Mouse (Mus musculus): ENCODE measurements around the gene Ulk4.

- TF ChIP-seq CTCF (IDR thresholded peaks at IDR 0.05; ENCODE audit: low read depth) (no peak), EP300 (IDR thresholded peaks at IDR 0.05; ENCODE audit: low read depth) (no peak)
Measured at GRCm38 (mm10) chr9:120959225-120959624, 317.8 kb downstream of the Ulk4 start.

All from liver, postnatal 0 days (tissue).